Mouse (Mus musculus) heart, embryonic 11.5 days (tissue): Measurements from ENCODE around the gene Dab1. TPM values are rescaled to one million over a fixed set of nuclear protein-coding genes. Genes with fewer than 3 reads are reported as not detected.

Experiments used
- ATAC-seq: fragments of 200-750 bp; cut with Nextera tagmentation; replicated peaks from 2 replicates; pipeline ENCODE4 v1.8.0; 2017; ENCODE audit warnings: moderate library complexity; ENCODE audit not compliant: insufficient number of reproducible peaks, low FRiP score, low TSS enrichment
- H3K27ac ChIP-seq: fragments of 300-500 bp; sonication (generic); 2 replicates; pipeline ENCODE4 v1.5.1; 2014; ENCODE audit warnings: mild to moderate bottlenecking, low read depth, low read length
- H3K27me3 ChIP-seq: fragments of 300-500 bp; sonication (generic); 2 replicates; pipeline ENCODE4 v1.6.1; 2014; ENCODE audit warnings: mild to moderate bottlenecking, low read length, mixed read lengths; ENCODE audit not compliant: control insufficient read depth, insufficient read depth
- H3K36me3 ChIP-seq: fragments of 300-500 bp; sonication (generic); 2 replicates; pipeline ENCODE4 v1.6.1; 2014; ENCODE audit warnings: mild to moderate bottlenecking, low read length, moderate library complexity, mixed read lengths; ENCODE audit not compliant: control insufficient read depth, insufficient read depth
- H3K4me1 ChIP-seq: fragments of 300-500 bp; sonication (generic); 2 replicates; pipeline ENCODE4 v1.6.1; 2014; ENCODE audit warnings: low read length; ENCODE audit not compliant: control insufficient read depth, insufficient read depth
- H3K4me2 ChIP-seq: fragments of 300-500 bp; sonication (generic); 2 replicates; pipeline ENCODE4 v1.6.1; 2014; ENCODE audit warnings: mild to moderate bottlenecking, moderate library complexity
- H3K4me3 ChIP-seq: fragments of 300-500 bp; sonication (generic); 2 replicates; pipeline ENCODE4 v1.5.1; 2014; ENCODE audit warnings: low read depth, low read length
- H3K9ac ChIP-seq: fragments of 300-500 bp; sonication (generic); 2 replicates; pipeline ENCODE4 v1.6.1; 2014; ENCODE audit warnings: mild to moderate bottlenecking, low read depth, low read length, moderate library complexity
- H3K9me3 ChIP-seq: fragments of 300-500 bp; sonication (generic); replicated peaks from 2 replicates; pipeline ENCODE4 v1.6.1; 2016; ENCODE audit warnings: low read length; ENCODE audit not compliant: control insufficient read depth
- WGBS: fragments of 180-500 bp; shearing (Covaris S2); extraction: QIAGEN DNeasy Blood & Tissue Kit; methylation state at CpG from one replicate; pipeline ENCODE4 v1.1.7; 2014; ENCODE audit not compliant: insufficient replicate concordance; 5-methylcytosine and 5-hydroxymethylcytosine counted together
- polyA plus RNA-seq: library from polyadenylated mRNA; unstranded; fragments of >200 nt; fragmentation: Nextera tagmentation; extraction: Ambion mirVana; gene quantifications from 2 replicates; pipeline ENCODE4 v1.2.1, GENCODE M21; 2014

Gene Dab1
- polyA plus RNA-seq, 1 experiment from 2014 or later: 1.9 TPM

GRCm38 (mm10) chr4:103667438-103667837 lies 48.3 kb downstream of the Dab1 start:
- WGBS: 64% methylated on average over 4 of the region's 4 CpGs
- Histone ChIP-seq H3K27me3 (no peaks in the 10 kb centered on the region; the same call in 1 of the 2 replicates), H3K9me3 (no peaks in the 10 kb centered on the region), H3K27ac (no peak overlapping the region), H3K4me2 (no peak overlapping the region), H3K4me1 (no peaks in the 10 kb centered on the region), H3K36me3 (no peaks in the 10 kb centered on the region), H3K9ac (no peak overlapping the region), H3K4me3 (no peak overlapping the region)
- no peak for ATAC-seq

- 61% methylated on average over 1 of the region's 1 CpGs for WGBS
- H3K36me3 ChIP-seq: no peaks in the 10 kb centered on the region
- H3K4me3 ChIP-seq: no peak overlapping the region
- H3K4me1 ChIP-seq: no peaks in the 10 kb centered on the region
- H3K27ac ChIP-seq: no peak overlapping the region
- no peaks in the 10 kb centered on the region for H3K9me3 ChIP-seq
- no peaks in the 10 kb centered on the region for H3K27me3 ChIP-seq
- H3K4me2 ChIP-seq: no peak overlapping the region
- no peak overlapping the region for H3K9ac ChIP-seq
- ATAC-seq: no peak
These were observed 58.0 kb downstream of the Dab1 start for GRCm38 (mm10) chr4:103677195-103677594.

GRCm38 (mm10) chr4:103678501-103678900 lies 59.3 kb downstream of the Dab1 start:
- no peak overlapping the region for H3K4me2 ChIP-seq
- H3K4me3 ChIP-seq: no peak overlapping the region
- H3K4me1 ChIP-seq: no peaks in the 10 kb centered on the region
- 77% methylated on average over 6 of the region's 6 CpGs for WGBS
- no peak for ATAC-seq
- H3K9me3 ChIP-seq: no peaks in the 10 kb centered on the region
- H3K9ac ChIP-seq: no peak overlapping the region
- no peak overlapping the region for H3K27ac ChIP-seq
- no peaks in the 10 kb centered on the region for H3K27me3 ChIP-seq
- no peaks in the 10 kb centered on the region for H3K36me3 ChIP-seq

- no peaks in the 10 kb centered on the region for H3K36me3 ChIP-seq
- H3K4me2 ChIP-seq: no peak overlapping the region
- no peak overlapping the region for H3K4me3 ChIP-seq
- H3K27ac ChIP-seq: no peak overlapping the region
- H3K9me3 ChIP-seq: no peaks in the 10 kb centered on the region
- H3K9ac ChIP-seq: no peak overlapping the region
- H3K27me3 ChIP-seq: no peaks in the 10 kb centered on the region
- H3K4me1 ChIP-seq: no peaks in the 10 kb centered on the region
- 63% methylated on average over 4 of the region's 4 CpGs for WGBS
- no peak for ATAC-seq
These were observed 66.0 kb downstream of the Dab1 start for GRCm38 (mm10) chr4:103685136-103685535.

- WGBS: 48% methylated on average over 3 of the region's 3 CpGs
- H3K4me2 ChIP-seq: no peak overlapping the region
These were observed 72.6 kb downstream of the Dab1 start for GRCm38 (mm10) chr4:103691717-103692116.

GRCm38 (mm10) chr4:103699755-103700154 lies 80.6 kb downstream of the Dab1 start:
- Histone ChIP-seq H3K36me3 (no peaks in the 10 kb centered on the region), H3K9ac (no peak overlapping the region), H3K27me3 (no peaks in the 10 kb centered on the region), H3K4me1 (no peaks in the 10 kb centered on the region), H3K4me3 (no peak overlapping the region), H3K27ac (no peak overlapping the region), H3K9me3 (no peaks in the 10 kb centered on the region), H3K4me2 (no peak overlapping the region)
- ATAC-seq: no peak
- WGBS: 57% methylated on average over 4 of the region's 4 CpGs

More at GRCm38 (mm10) chr4:103691717-103692116, 72.6 kb downstream of the Dab1 start:
- Histone ChIP-seq H3K9me3 (no peaks in the 10 kb centered on the region), H3K4me1 (no peaks in the 10 kb centered on the region), H3K36me3 (no peaks in the 10 kb centered on the region), H3K4me3 (no peak overlapping the region), H3K27me3 (no peaks in the 10 kb centered on the region), H3K27ac (no peak overlapping the region), H3K9ac (no peak overlapping the region)
- ATAC-seq: no peak

GRCm38 (mm10) chr4:103700392-103700791 lies 81.2 kb downstream of the Dab1 start:
- Histone ChIP-seq H3K4me3 (no peak overlapping the region), H3K4me2 (no peak overlapping the region), H3K9me3 (no peaks in the 10 kb centered on the region), H3K36me3 (no peaks in the 10 kb centered on the region), H3K9ac (no peak overlapping the region), H3K27me3 (no peaks in the 10 kb centered on the region), H3K4me1 (no peaks in the 10 kb centered on the region), H3K27ac (no peak overlapping the region)
- no peak for ATAC-seq
- 69% methylated on average over 6 of the region's 6 CpGs for WGBS

- H3K36me3 ChIP-seq: no peaks in the 10 kb centered on the region
- no peak overlapping the region for H3K27ac ChIP-seq
- H3K27me3 ChIP-seq: no peaks in the 10 kb centered on the region
- H3K9ac ChIP-seq: no peak overlapping the region
- no peak overlapping the region for H3K4me3 ChIP-seq
- H3K4me1 ChIP-seq: no peaks in the 10 kb centered on the region
- WGBS: 42% methylated on average over 3 of the region's 3 CpGs
- H3K4me2 ChIP-seq: no peak overlapping the region
- H3K9me3 ChIP-seq: no peaks in the 10 kb centered on the region
- no peak for ATAC-seq
These were observed 83.0 kb downstream of the Dab1 start for GRCm38 (mm10) chr4:103702137-103702536.

- 72% methylated on average over 2 of the region's 2 CpGs for WGBS
- ATAC-seq: no peak
- H3K36me3 ChIP-seq: no peaks in the 10 kb centered on the region
- H3K9me3 ChIP-seq: no peaks in the 10 kb centered on the region
- H3K4me3 ChIP-seq: no peak overlapping the region
- no peaks in the 10 kb centered on the region for H3K27me3 ChIP-seq
- H3K4me1 ChIP-seq: no peaks in the 10 kb centered on the region
- H3K27ac ChIP-seq: no peak overlapping the region
- no peak overlapping the region for H3K4me2 ChIP-seq
- no peak overlapping the region for H3K9ac ChIP-seq
These were observed 85.3 kb downstream of the Dab1 start for GRCm38 (mm10) chr4:103704477-103704876.
